Mouse (Mus musculus) left cerebral cortex, postnatal 14 days (tissue): Measurements from ENCODE around the gene Rps5. TPM values are rescaled to one million over a fixed set of nuclear protein-coding genes. Genes with fewer than 3 reads are reported as not detected.

Experiments
- DNase-seq, 2 experiments: peaks; one replicate each; pipeline ENCODE4 v3.0.0; 2021 to 2022; ENCODE audit warnings: low spot score in 2 of 2, mixed read lengths in 1 of 2
- intact Hi-C: fragments of 180-260 bp; cut with DNase I; formaldehyde crosslinking; loops from one replicate; pipeline ENCODE4 v1.15.1; 2025
- total RNA-seq, 2 experiments: library from RNA; stranded (reverse); gene quantifications; 2 replicates each; pipeline ENCODE4 v1.2.3; 2021

The Rps5 gene
- total RNA-seq, 2 experiments from 2014 or later: 363 to 401 TPM

DNA sequence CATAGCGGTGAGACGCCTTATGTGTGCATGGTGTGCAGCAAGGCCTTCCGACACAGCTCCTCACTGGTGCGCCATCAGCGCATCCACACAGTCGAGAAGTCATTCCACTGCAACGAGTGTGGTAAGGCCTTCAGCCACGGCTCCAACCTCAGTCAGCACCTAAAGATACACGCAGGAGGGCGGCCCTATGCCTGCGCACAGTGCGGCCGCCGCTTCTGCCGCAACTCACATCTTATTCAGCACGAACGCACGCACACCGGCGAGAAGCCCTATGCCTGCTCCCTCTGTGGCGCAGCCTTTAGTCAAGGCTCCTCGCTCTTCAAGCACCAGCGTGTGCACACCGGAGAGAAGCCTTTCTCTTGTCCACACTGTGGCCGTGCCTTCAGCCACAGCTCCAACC is 48.8 kb downstream of the Rps5 start:
- intact Hi-C loops: no loop called here

More for the DNA sequence above, 48.8 kb downstream of the Rps5 start:
- no peak for DNase-seq

Other genes with a start within 250 kb of the Rps5 start
- not detected for gene Vmn2r55, start 237.3 kb upstream of the Rps5 start, total RNA-seq
- not detected for gene Vmn2r56, start 187.3 kb upstream of the Rps5 start, total RNA-seq
- 10 to 100 TPM; 14.7 to 17.6 TPM for gene Zscan18, start 118.7 kb upstream of the Rps5 start, total RNA-seq
- gene Zfp329, start 103.4 kb upstream of the Rps5 start, total RNA-seq: 10 to 100 TPM; 19.4 to 20.1 TPM
- gene Zfp110, start 87.5 kb upstream of the Rps5 start, total RNA-seq: 10 to 100 TPM; 10.5 to 11.1 TPM
- 1 to 10 TPM; 7.1 to 7.4 TPM for gene Zfp128, start 41.1 kb upstream of the Rps5 start, total RNA-seq
- gene Zscan22, start 24.5 kb upstream of the Rps5 start, total RNA-seq: 10 to 100 TPM; 12.2 to 13.4 TPM
- gene Rnf225, start 5.1 kb downstream of the Rps5 start, total RNA-seq: 1 to 10 TPM; 1.1 to 1.4 TPM
- gene Zfp324, start 43.5 kb downstream of the Rps5 start, total RNA-seq: 10 to 100 TPM; 13.4 to 13.6 TPM
- 1 to 10 TPM; 7.1 to 8.5 TPM for gene Zfp446, start 55.6 kb downstream of the Rps5 start, total RNA-seq
- not detected for gene Slc27a5, start 75.9 kb downstream of the Rps5 start, total RNA-seq
- 100 to 1,000 TPM; 218 to 223 TPM for gene Trim28, start 76.8 kb downstream of the Rps5 start, total RNA-seq
- 10 to 100 TPM; 33.3 to 35.6 TPM for gene Zbtb45, start 87.7 kb downstream of the Rps5 start, total RNA-seq
- 100 to 1,000 TPM; 123 to 135 TPM for gene Chmp2a, start 112.5 kb downstream of the Rps5 start, total RNA-seq
- gene Ube2m, start 116.0 kb downstream of the Rps5 start, total RNA-seq: 100 to 1,000 TPM; 207 to 218 TPM
- 10 to 100 TPM; 15.5 to 16.7 TPM for gene Mzf1, start 132.5 kb downstream of the Rps5 start, total RNA-seq
- gene Vmn1r85, start 172.9 kb downstream of the Rps5 start, total RNA-seq: not detected
- gene Vmn1r86, start 197.6 kb downstream of the Rps5 start, total RNA-seq: not detected
- not detected for gene Vmn1r87, start 217.9 kb downstream of the Rps5 start, total RNA-seq
- under 1 TPM; 0.13 TPM for gene Vmn1r88, start 237.3 kb downstream of the Rps5 start, total RNA-seq